Comparison of ENCODE assay signal across 10 mouse cellular contexts in genomic region chr6:50601620-50602019, GRCm38 (mm10). TPM values are rescaled to one million over a fixed set of nuclear protein-coding genes. Genes with fewer than 3 reads are reported as not detected.
DNase-seq lines count a peak whose midpoint lies in the region; ATAC-seq and TF ChIP-seq lines count a peak whose summit lies in the region.
"Had no signal": no experiment of that assay in that cellular context is flagged by ENCODE, and none has a peak within 500 bp of the region (broad histone marks: within the 10 kb centered on the region; RNA-seq: fewer than 3 reads in every experiment).

No protein-coding gene starts in this region.

- H3K9ac ChIP-seq in hindbrain, postnatal 0 days (replicated peaks; ENCODE audit: low read length): no peak overlapping the region
- no peak overlapping the region for H3K9ac ChIP-seq in hindbrain, embryonic 13.5 days
- H3K9ac ChIP-seq: heart, embryonic 15.5 days had no signal

- H3K36me3 ChIP-seq in hindbrain, postnatal 0 days (ENCODE audit: insufficient read depth, low read length): no peaks in the 10 kb centered on the region
- H3K36me3 ChIP-seq in hindbrain, embryonic 13.5 days: no peaks in the 10 kb centered on the region
- no peaks in the 10 kb centered on the region for H3K36me3 ChIP-seq in E14TG2a.4 (ENCODE audit: insufficient read depth, low read length)
- H3K36me3 ChIP-seq: heart, embryonic 15.5 days had no signal

- ATAC-seq in hindbrain, postnatal 0 days: no peak
- no peak for ATAC-seq in hindbrain, embryonic 13.5 days (ENCODE audit: low FRiP score)

- DNase-seq in hindbrain, postnatal 0 days (ENCODE audit: low spot score): peak; percentile 38
- peak; percentile 59 for DNase-seq in brain, adult 2 months (ENCODE audit: low read depth, low spot score)
- DNase-seq in lung, adult 18-20 months: peak; percentile 25 to 55
- peak; percentile 16 to 58 for DNase-seq in spleen, adult 18-20 months
- DNase-seq in right cerebral cortex, postnatal 36 days (ENCODE audit: low spot score in 2 of 2): no peak
- no peak for DNase-seq in layer of hippocampus, adult 8-10 months (ENCODE audit: low spot score in 2 of 2)

- TF ChIP-seq CTCF in hindbrain, postnatal 0 days (IDR thresholded peaks at IDR 0.05; ENCODE audit: low read depth): peak; percentile 77
- peak; percentile 80 for TF ChIP-seq CTCF in E14TG2a.4 (conservative IDR thresholded peaks at IDR 0.05; ENCODE audit: low read length)

- H3K27ac ChIP-seq in hindbrain, postnatal 0 days: no peak overlapping the region
- no peak overlapping the region for H3K27ac ChIP-seq in hindbrain, embryonic 13.5 days
- H3K27ac ChIP-seq: heart, embryonic 15.5 days had no signal

- H3K4me2 ChIP-seq in hindbrain, postnatal 0 days (ENCODE audit: low read depth, low read length): no peak overlapping the region
- H3K4me2 ChIP-seq in hindbrain, embryonic 13.5 days: no peak overlapping the region
- H3K4me2 ChIP-seq: heart, embryonic 15.5 days had no signal

- 34% methylated on average over 4 of the region's 4 CpGs for WGBS in hindbrain, postnatal 0 days
- 29% methylated on average over 4 of the region's 4 CpGs for WGBS in hindbrain, embryonic 13.5 days

- no peak overlapping the region for H3K4me3 ChIP-seq in hindbrain, postnatal 0 days (ENCODE audit: low read length)
- H3K4me3 ChIP-seq in hindbrain, embryonic 13.5 days: no peak overlapping the region
- H3K4me3 ChIP-seq in E14TG2a.4 (replicated peaks; ENCODE audit: low read length): no peak overlapping the region
- H3K4me3 ChIP-seq: heart, embryonic 15.5 days had no signal

- no peaks in the 10 kb centered on the region for H3K9me3 ChIP-seq in hindbrain, postnatal 0 days (ENCODE audit: low read length)
- H3K9me3 ChIP-seq in hindbrain, embryonic 13.5 days: no peaks in the 10 kb centered on the region
- H3K9me3 ChIP-seq in E14TG2a.4 (ENCODE audit: low read length): peaks cover 4% of the 10 kb centered on the region; the same call in 1 of the 2 replicates
- H3K9me3 ChIP-seq: heart, embryonic 15.5 days had no signal

- no peaks in the 10 kb centered on the region for H3K27me3 ChIP-seq in hindbrain, postnatal 0 days (ENCODE audit: insufficient read depth, low read length)
- no peaks in the 10 kb centered on the region for H3K27me3 ChIP-seq in hindbrain, embryonic 13.5 days
- H3K27me3 ChIP-seq in E14TG2a.4 (ENCODE audit: insufficient read depth, low read length): peaks cover 28% of the 10 kb centered on the region
- H3K27me3 ChIP-seq: heart, embryonic 15.5 days had no signal

- no peaks in the 10 kb centered on the region; the same call in 1 of the 2 replicates for H3K4me1 ChIP-seq in hindbrain, postnatal 0 days (ENCODE audit: insufficient read depth, low read length)
- peaks cover 9% of the 10 kb centered on the region; the same call in 1 of the 2 replicates for H3K4me1 ChIP-seq in hindbrain, embryonic 13.5 days (replicated peaks)
- peaks cover 4% of the 10 kb centered on the region for H3K4me1 ChIP-seq in E14TG2a.4 (replicated peaks; ENCODE audit: low read depth, low read length)

RNA-seq across cellular contexts. Expression of gene 4921507P07Rik, which starts 5.2 kb away (rescaled TPM):
- total RNA-seq in hindbrain, postnatal 0 days (2014; rRNA removed): 2.0 and 3.1 TPM in 2 replicates
- 2.6 and 3.4 TPM in 2 replicates for polyA plus RNA-seq in hindbrain, postnatal 0 days (2015; fragmentation: Nextera tagmentation; extraction: Ambion mirVana)
- 1.9 and 2.0 TPM in 2 replicates for polyA plus RNA-seq in hindbrain, embryonic 13.5 days (2015; fragmentation: Nextera tagmentation; extraction: Ambion mirVana)
- under 1 TPM; 0.12 to 0.33 (median 0.21) TPM for total RNA-seq in layer of hippocampus, adult 8-10 months (2022)

RNA-seq across cellular contexts. Expression of gene Cycs, which starts 35.3 kb away (rescaled TPM):
- total RNA-seq in hindbrain, postnatal 0 days (2014; rRNA removed): 24.5 and 25.6 TPM in 2 replicates
- polyA plus RNA-seq in hindbrain, postnatal 0 days (2015; fragmentation: Nextera tagmentation; extraction: Ambion mirVana): 94.0 TPM in 2 replicates
- 73.5 and 76.4 TPM in 2 replicates for polyA plus RNA-seq in hindbrain, embryonic 13.5 days (2015; fragmentation: Nextera tagmentation; extraction: Ambion mirVana)
- total RNA-seq in layer of hippocampus, adult 8-10 months (2022): 10 to 100 TPM; 36.4 to 45.7 (median 39.8) TPM

RNA-seq across cellular contexts. Expression of gene Npvf, which starts 52.6 kb away (rescaled TPM):
- total RNA-seq in hindbrain, postnatal 0 days (2014; rRNA removed): not detected in 2 replicates
- polyA plus RNA-seq in hindbrain, postnatal 0 days (2015; fragmentation: Nextera tagmentation; extraction: Ambion mirVana): 0.23 TPM in 1 of 2 replicates, not detected in the other
- not detected in 2 replicates for polyA plus RNA-seq in hindbrain, embryonic 13.5 days (2015; fragmentation: Nextera tagmentation; extraction: Ambion mirVana)
- not detected for total RNA-seq in layer of hippocampus, adult 8-10 months (2022)
- polyA plus RNA-seq: stomach, embryonic 14.5 days had no signal

Comparison
In these comparisons a context has a peak if more than half of its experiments do, and no peak if none do; other contexts are left out.
1. DNase-seq: peak in hindbrain, postnatal 0 days (single experiment), brain, adult 2 months (single experiment), lung, adult 18-20 months (2 of 2) and spleen, adult 18-20 months (2 of 2); none in right cerebral cortex, postnatal 36 days (0 of 2) and layer of hippocampus, adult 8-10 months (0 of 2).